Mouse (Mus musculus): ENCODE results near the gene Atp11c. TPM values are rescaled to one million over a fixed set of nuclear protein-coding genes. Genes with fewer than 3 reads are reported as not detected.

The Atp11c gene
- polyA plus RNA-seq, 1 experiment = 5.3 TPM

DNA sequence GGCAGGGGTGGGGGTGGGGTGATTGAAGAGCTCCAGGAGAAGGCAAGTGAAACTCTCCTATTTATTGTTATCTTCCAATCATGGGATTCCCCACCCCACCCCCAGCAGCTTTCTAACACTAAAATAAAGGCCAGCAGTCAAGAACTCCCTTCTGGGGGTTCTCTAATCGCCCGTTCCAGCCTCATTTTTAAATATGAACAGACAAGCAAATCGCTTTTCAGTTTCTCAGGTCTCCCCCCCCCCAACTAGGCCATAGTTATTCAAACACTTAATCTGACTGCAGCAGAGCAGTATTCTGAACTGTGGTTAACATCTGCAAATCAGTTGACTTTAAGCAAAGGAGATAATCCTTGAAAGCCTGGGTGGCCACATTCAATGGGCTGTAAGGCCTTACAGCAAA is 409.9 kb downstream of the Atp11c start:
- Histone ChIP-seq H3K4me3 (replicated peaks; ENCODE audit: control insufficient read depth, low read depth, low read length) (no peak overlapping the region), H3K27ac (ENCODE audit: control insufficient read depth, insufficient read depth, low read depth, low read length, poor library complexity) (no peak overlapping the region), H3K4me1 (ENCODE audit: control insufficient read depth, insufficient read depth, low read length) (no peaks in the 10 kb centered on the region)
- TF ChIP-seq POLR2A (IDR thresholded peaks at IDR 0.05; ENCODE audit: borderline replicate concordance, control insufficient read depth, low read depth, low read length) (no peak), CTCF (IDR thresholded peaks at IDR 0.05; ENCODE audit: control insufficient read depth, insufficient read depth, low read length) (no peak)
- WGBS = 75% methylated on average over 3 of the region's 3 CpGs

DNA sequence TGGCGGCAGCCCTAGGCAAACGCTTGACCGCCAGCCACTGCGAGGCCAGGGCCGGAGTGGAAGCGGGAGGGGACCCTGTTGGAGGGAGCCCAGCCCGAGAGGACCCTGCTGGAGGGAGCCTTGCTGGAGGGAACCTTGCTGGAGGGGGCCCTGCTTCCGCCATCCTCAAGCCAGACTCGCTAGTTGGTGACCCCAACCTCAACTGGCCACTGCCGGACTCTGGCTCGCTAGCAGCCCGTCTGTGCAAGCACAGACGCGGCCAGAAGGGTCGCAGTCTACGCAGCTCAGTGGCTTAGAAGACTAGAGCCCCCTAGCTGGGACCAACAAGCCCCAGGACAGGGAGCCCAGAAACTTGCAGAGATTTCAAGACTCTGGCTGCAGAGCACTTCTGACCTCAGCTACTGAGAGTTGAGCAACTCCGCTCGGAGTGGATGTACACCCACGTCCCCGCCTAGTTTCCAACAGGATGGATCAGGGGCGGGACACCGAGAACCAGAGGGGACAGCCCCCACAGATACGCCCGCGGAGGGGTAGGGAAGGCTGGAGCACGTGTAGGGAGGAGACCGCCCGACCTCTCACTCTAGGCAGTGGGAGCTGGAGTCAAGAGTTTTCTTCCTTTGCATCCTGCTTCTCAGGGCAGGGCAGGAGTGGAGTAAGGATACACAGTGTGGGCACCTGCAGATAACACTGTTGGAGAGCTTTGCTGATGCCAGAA is 413.6 kb downstream of the Atp11c start, which contains the start of gene Mcf2:
TSS of gene Mcf2 (minus strand) at position 346 of the 715 bp plus-strand sequence.
- no peak within 1 kb of the TSS for H3K4me3 ChIP-seq (replicated peaks; ENCODE audit: control insufficient read depth, low read depth, low read length)
- no peak within 1 kb of the TSS for H3K27ac ChIP-seq (ENCODE audit: control insufficient read depth, insufficient read depth, low read depth, low read length, poor library complexity)
- TF ChIP-seq CTCF (IDR thresholded peaks at IDR 0.05; ENCODE audit: control insufficient read depth, insufficient read depth, low read length) = no peak
- TF ChIP-seq POLR2A (IDR thresholded peaks at IDR 0.05; ENCODE audit: borderline replicate concordance, control insufficient read depth, low read depth, low read length) = no peak
- H3K4me1 ChIP-seq (ENCODE audit: control insufficient read depth, insufficient read depth, low read length) = no peaks in the 10 kb centered on the region
- WGBS = 11% methylated on average over 28 of the region's 28 CpGs

GRCm38 (mm10) chrX:60178025-60178743 is 414.3 kb downstream of the Atp11c start:
- H3K27ac ChIP-seq (ENCODE audit: control insufficient read depth, insufficient read depth, low read depth, low read length, poor library complexity) = no peak overlapping the region
- WGBS = 8% methylated on average over 17 of the region's 19 CpGs
- no peak overlapping the region for H3K4me3 ChIP-seq (replicated peaks; ENCODE audit: control insufficient read depth, low read depth, low read length)
- no peaks in the 10 kb centered on the region for H3K4me1 ChIP-seq (ENCODE audit: control insufficient read depth, insufficient read depth, low read length)
- no peak for TF ChIP-seq POLR2A (IDR thresholded peaks at IDR 0.05; ENCODE audit: borderline replicate concordance, control insufficient read depth, low read depth, low read length)
- no peak for TF ChIP-seq CTCF (IDR thresholded peaks at IDR 0.05; ENCODE audit: control insufficient read depth, insufficient read depth, low read length)

Other genes starting within 250 kb of the Atp11c start
- not detected in 2 replicates for gene Gm7073, start 53.4 kb downstream of the Atp11c start, polyA plus RNA-seq (2011; ENCODE audit: insufficient read depth, insufficient read length, low replicate concordance, missing spikeins)